Mouse (Mus musculus) midbrain, embryonic 11.5 days (tissue): ENCODE data around the gene Mterf4. TPM values are rescaled to one million over a fixed set of nuclear protein-coding genes. Genes with fewer than 3 reads are reported as not detected.

Source experiments
- ATAC-seq: fragments of 200-750 bp; cut with Nextera tagmentation; 2 replicates; pipeline ENCODE4 v1.8.0; 2017; ENCODE audit warnings: moderate TSS enrichment, moderate library complexity; ENCODE audit not compliant: low FRiP score
- DNase-seq: peaks from one replicate; pipeline ENCODE4 v3.0.0; 2015; ENCODE audit warnings: low spot score; ENCODE audit errors: missing footprints
- H3K27ac ChIP-seq: fragments of 300-500 bp; sonication (generic); 2 replicates; pipeline ENCODE4 v1.5.1; 2014; ENCODE audit warnings: low read depth, low read length
- H3K27me3 ChIP-seq: fragments of 300-500 bp; sonication (generic); 2 replicates; pipeline ENCODE4 v1.6.1; 2014; ENCODE audit warnings: mild to moderate bottlenecking, low read length, moderate library complexity, mixed read lengths; ENCODE audit not compliant: control insufficient read depth, insufficient read depth
- H3K36me3 ChIP-seq: fragments of 300-500 bp; sonication (generic); 2 replicates; pipeline ENCODE4 v1.6.1; 2014; ENCODE audit warnings: mild to moderate bottlenecking, low read length, moderate library complexity, mixed read lengths; ENCODE audit not compliant: control insufficient read depth, insufficient read depth
- H3K4me1 ChIP-seq: fragments of 300-500 bp; sonication (generic); 2 replicates; pipeline ENCODE4 v1.6.1; 2014; ENCODE audit warnings: low read length; ENCODE audit not compliant: control insufficient read depth, insufficient read depth
- H3K4me2 ChIP-seq: fragments of 300-500 bp; sonication (generic); 2 replicates; pipeline ENCODE4 v1.6.1; 2014; ENCODE audit warnings: mild to moderate bottlenecking, moderate library complexity
- H3K4me3 ChIP-seq: fragments of 300-500 bp; sonication (generic); 2 replicates; pipeline ENCODE4 v1.5.1; 2014; ENCODE audit warnings: low read depth, low read length
- H3K9ac ChIP-seq: fragments of 300-500 bp; sonication (generic); 2 replicates; pipeline ENCODE4 v1.6.1; 2014; ENCODE audit warnings: low read length
- H3K9me3 ChIP-seq: fragments of 300-500 bp; sonication (generic); 2 replicates; pipeline ENCODE4 v1.6.1; 2016; ENCODE audit warnings: low read length; ENCODE audit not compliant: control insufficient read depth
- WGBS: fragments of 180-500 bp; shearing (Covaris S2); extraction: QIAGEN DNeasy Blood & Tissue Kit; methylation state at CpG from one replicate; pipeline ENCODE4 v1.1.7; 2014; 5-methylcytosine and 5-hydroxymethylcytosine counted together
- polyA plus RNA-seq: library from polyadenylated mRNA; unstranded; fragments of >200 nt; fragmentation: Nextera tagmentation; extraction: Ambion mirVana; gene quantifications from 2 replicates; pipeline ENCODE4 v1.2.1, GENCODE M21; 2014

The Mterf4 gene
- polyA plus RNA-seq = 31.8 and 38.4 TPM in 2 replicates

- Histone ChIP-seq H3K9ac (peak within 1 kb of the TSS; percentile 73), H3K9me3 (no peaks in the 10 kb centered on the region), H3K36me3 (peaks cover 13% of the 10 kb centered on the region), H3K27ac (no peak within 1 kb of the TSS), H3K4me3 (peak within 1 kb of the TSS; percentile 60), H3K4me1 (peaks cover 7% of the 10 kb centered on the region; the same call in 1 of the 2 replicates), H3K4me2 (peak within 1 kb of the TSS; percentile 63), H3K27me3 (no peaks in the 10 kb centered on the region)
- WGBS = 8% methylated on average over 36 of the region's 36 CpGs
- DNase-seq = peak; percentile 97
- peak; percentile 94 for ATAC-seq
These were observed at the start of gene Mterf4 for GRCm38 (mm10) chr1:93305581-93306337. Mterf4 (minus strand) TSS chr1:93305915.

- no peak for ATAC-seq
These were observed 47.0 kb upstream of the Mterf4 start for GRCm38 (mm10) chr1:93352724-93353123.

GRCm38 (mm10) chr1:93349701-93350100 is 44.0 kb upstream of the Mterf4 start:
- WGBS = 92% methylated on average over 4 of the region's 4 CpGs
- H3K4me3 ChIP-seq = no peak overlapping the region
- peaks cover under 1% of the 10 kb centered on the region; the same call in 1 of the 2 replicates for H3K4me1 ChIP-seq
- peaks cover 9% of the 10 kb centered on the region for H3K36me3 ChIP-seq
- no peak overlapping the region for H3K9ac ChIP-seq
- no peaks in the 10 kb centered on the region for H3K27me3 ChIP-seq
- no peak for DNase-seq
- ATAC-seq = no peak
- H3K4me2 ChIP-seq = no peak overlapping the region
- no peaks in the 10 kb centered on the region for H3K9me3 ChIP-seq
- H3K27ac ChIP-seq = no peak overlapping the region

More at GRCm38 (mm10) chr1:93352724-93353123, 47.0 kb upstream of the Mterf4 start:
- Histone ChIP-seq H3K9me3 (no peaks in the 10 kb centered on the region), H3K4me3 (no peak overlapping the region), H3K27me3 (no peaks in the 10 kb centered on the region), H3K4me2 (no peak overlapping the region), H3K27ac (no peak overlapping the region), H3K36me3 (peaks cover 15% of the 10 kb centered on the region), H3K4me1 (no peaks in the 10 kb centered on the region), H3K9ac (no peak overlapping the region)
- 91% methylated on average over 2 of the region's 2 CpGs for WGBS
- DNase-seq = no peak

- Histone ChIP-seq H3K27ac (no peak overlapping the region), H3K4me1 (peaks cover 7% of the 10 kb centered on the region; the same call in 1 of the 2 replicates), H3K4me2 (no peak overlapping the region), H3K4me3 (no peak overlapping the region), H3K27me3 (no peaks in the 10 kb centered on the region), H3K9me3 (no peaks in the 10 kb centered on the region), H3K36me3 (peaks cover 5% of the 10 kb centered on the region; the same call in 1 of the 2 replicates), H3K9ac (no peak overlapping the region)
- WGBS = 90% methylated on average over 5 of the region's 5 CpGs
- ATAC-seq = no peak
- DNase-seq = no peak
These were observed 41.5 kb upstream of the Mterf4 start for GRCm38 (mm10) chr1:93347176-93347575.

GRCm38 (mm10) chr1:93343504-93344047 is 37.9 kb upstream of the Mterf4 start:
- WGBS = under 1% methylated on average over 39 of the region's 39 CpGs
- DNase-seq (no peak), ATAC-seq (peak; percentile 94)
- H3K4me1 ChIP-seq = peaks cover 15% of the 10 kb centered on the region
- H3K4me2 ChIP-seq = peak overlapping the region; percentile 80
- H3K9me3 ChIP-seq = no peaks in the 10 kb centered on the region
- H3K9ac ChIP-seq = peak overlapping the region; percentile 87
- no peak overlapping the region for H3K27ac ChIP-seq
- H3K36me3 ChIP-seq = no peaks in the 10 kb centered on the region
- H3K27me3 ChIP-seq = no peaks in the 10 kb centered on the region
- H3K4me3 ChIP-seq = peak overlapping the region; percentile 85

- Histone ChIP-seq H3K36me3 (no peaks in the 10 kb centered on the region), H3K9me3 (no peaks in the 10 kb centered on the region), H3K4me1 (peaks cover 15% of the 10 kb centered on the region), H3K4me2 (peak within 1 kb of the TSS; percentile 80), H3K27ac (peak within 1 kb of the TSS; percentile 56), H3K9ac (peak within 1 kb of the TSS; percentile 87), H3K4me3 (peak within 1 kb of the TSS; percentile 85), H3K27me3 (no peaks in the 10 kb centered on the region)
- ATAC-seq (peak; percentile 93), DNase-seq (peak; percentile 100)
- WGBS = under 1% methylated on average over 63 of the region's 63 CpGs
These were observed 37.2 kb upstream of the Mterf4 start, which contains the start of the genes Ppp1r7 and Pask for GRCm38 (mm10) chr1:93342648-93343503. Ppp1r7 (plus strand) TSS chr1:93342854. Pask (minus strand) TSS chr1:93343482.

GRCm38 (mm10) chr1:93334621-93335020 is 28.9 kb upstream of the Mterf4 start:
- Histone ChIP-seq H3K36me3 (peaks cover 3% of the 10 kb centered on the region; the same call in 1 of the 2 replicates), H3K4me1 (no peaks in the 10 kb centered on the region), H3K27ac (no peak overlapping the region), H3K9ac (no peak overlapping the region), H3K27me3 (no peaks in the 10 kb centered on the region), H3K4me3 (no peak overlapping the region), H3K4me2 (no peak overlapping the region), H3K9me3 (no peaks in the 10 kb centered on the region)
- WGBS = 84% methylated on average over 2 of the region's 2 CpGs
- DNase-seq (no peak), ATAC-seq (no peak)

- Histone ChIP-seq H3K4me1 (no peaks in the 10 kb centered on the region), H3K4me3 (no peak overlapping the region), H3K9me3 (no peaks in the 10 kb centered on the region), H3K27ac (no peak overlapping the region), H3K9ac (no peak overlapping the region), H3K36me3 (peaks cover 20% of the 10 kb centered on the region), H3K27me3 (no peaks in the 10 kb centered on the region), H3K4me2 (no peak overlapping the region)
- ATAC-seq = no peak
- no peak for DNase-seq
- 88% methylated on average over 3 of the region's 3 CpGs for WGBS
These were observed 20.7 kb upstream of the Mterf4 start for GRCm38 (mm10) chr1:93326446-93326845.
